Mouse (Mus musculus) erythroblast, embryonic 14.5 days (primary cell): Measurements from ENCODE around the gene Zfp36.

ENCODE experiments used
- GATA1 ChIP-seq: IDR thresholded peaks from 2 replicates; pipeline ENCODE4 v1.6.1; 2012; ENCODE audit warnings: low read length, inconsistent platforms, mixed read lengths
- TAL1 ChIP-seq: IDR thresholded peaks from 3 replicates; pipeline ENCODE4 v1.6.1; 2012; ENCODE audit warnings: low read length, inconsistent platforms, mixed read lengths

GRCm38 (mm10) chr7:28392429-28393271 lies 12.6 kb upstream of the Zfp36 start, which contains the start of the genes Med29 and Paf1:
- TF ChIP-seq GATA1 (no peak), TAL1 (no peak)
